Mouse (Mus musculus) thymus, postnatal 0 days (tissue): ENCODE results near the gene Dpf3. TPM values are rescaled to one million over a fixed set of nuclear protein-coding genes. Genes with fewer than 3 reads are reported as not detected.

Experiments
- DNase-seq: peaks from one replicate; pipeline ENCODE4 v3.0.0-alpha.2; 2015; ENCODE audit warnings: low spot score
- polyA plus RNA-seq: library from polyadenylated mRNA; unstranded; fragments of >200 nt; fragmentation: Nextera tagmentation; extraction: Ambion mirVana; gene quantifications from 2 replicates; pipeline ENCODE4 v1.2.1, GENCODE M21; 2015

The Dpf3 gene
- polyA plus RNA-seq, 1 experiment from 2014 or later = 1.1 TPM

- DNase-seq = no peak
These were observed 189.2 kb downstream of the Dpf3 start for GRCm38 (mm10) chr12:83298358-83298757.

- DNase-seq = no peak
These were observed 192.5 kb downstream of the Dpf3 start for GRCm38 (mm10) chr12:83295031-83295430.

- no peak for DNase-seq
These were observed 195.6 kb downstream of the Dpf3 start for GRCm38 (mm10) chr12:83291915-83292314.

- no peak for DNase-seq
These were observed 200.7 kb downstream of the Dpf3 start for GRCm38 (mm10) chr12:83286496-83287492.

- DNase-seq = no peak
These were observed 203.8 kb downstream of the Dpf3 start for GRCm38 (mm10) chr12:83283591-83284320.

GRCm38 (mm10) chr12:83277537-83278441 lies 209.7 kb downstream of the Dpf3 start:
- no peak for DNase-seq

GRCm38 (mm10) chr12:83271215-83271614 lies 216.3 kb downstream of the Dpf3 start:
- no peak for DNase-seq

- DNase-seq = no peak
These were observed 219.0 kb downstream of the Dpf3 start for GRCm38 (mm10) chr12:83268504-83268922.

GRCm38 (mm10) chr12:83260540-83260939 lies 227.0 kb downstream of the Dpf3 start:
- no peak for DNase-seq

- DNase-seq = no peak
These were observed 233.1 kb downstream of the Dpf3 start for GRCm38 (mm10) chr12:83254399-83254798.

GRCm38 (mm10) chr12:83249066-83249465 lies 238.4 kb downstream of the Dpf3 start:
- no peak for DNase-seq

GRCm38 (mm10) chr12:83248636-83249035 lies 238.9 kb downstream of the Dpf3 start:
- no peak for DNase-seq

GRCm38 (mm10) chr12:83247669-83248068 lies 239.8 kb downstream of the Dpf3 start:
- DNase-seq = no peak

- DNase-seq = no peak
These were observed 246.5 kb downstream of the Dpf3 start for GRCm38 (mm10) chr12:83241022-83241421.

- no peak for DNase-seq
These were observed 246.9 kb downstream of the Dpf3 start for GRCm38 (mm10) chr12:83240571-83240970.

- DNase-seq = no peak
These were observed 251.7 kb downstream of the Dpf3 start for GRCm38 (mm10) chr12:83235781-83236180.

GRCm38 (mm10) chr12:83234981-83235380 lies 252.5 kb downstream of the Dpf3 start:
- DNase-seq = no peak

GRCm38 (mm10) chr12:83233651-83234050 lies 253.9 kb downstream of the Dpf3 start:
- no peak for DNase-seq

GRCm38 (mm10) chr12:83232916-83233315 lies 254.6 kb downstream of the Dpf3 start:
- no peak for DNase-seq

- DNase-seq = no peak
These were observed 256.3 kb downstream of the Dpf3 start for GRCm38 (mm10) chr12:83231258-83231657.

- DNase-seq = no peak
These were observed 257.8 kb downstream of the Dpf3 start for GRCm38 (mm10) chr12:83229683-83230082.
